Mouse (Mus musculus) ES-E14 (cell line): Measurements from ENCODE around the gene Peg3.

Source experiments
- MAFK ChIP-seq: IDR thresholded peaks from 2 replicates; pipeline ENCODE4 v1.6.1; 2014; ENCODE audit warnings: mild to moderate bottlenecking, low read depth, low read length, inconsistent platforms; ENCODE audit not compliant: insufficient read depth
- ZNF384 ChIP-seq: IDR thresholded peaks from 2 replicates; pipeline ENCODE4 v1.6.1; 2012; ENCODE audit warnings: low read depth, low read length, inconsistent platforms

DNA sequence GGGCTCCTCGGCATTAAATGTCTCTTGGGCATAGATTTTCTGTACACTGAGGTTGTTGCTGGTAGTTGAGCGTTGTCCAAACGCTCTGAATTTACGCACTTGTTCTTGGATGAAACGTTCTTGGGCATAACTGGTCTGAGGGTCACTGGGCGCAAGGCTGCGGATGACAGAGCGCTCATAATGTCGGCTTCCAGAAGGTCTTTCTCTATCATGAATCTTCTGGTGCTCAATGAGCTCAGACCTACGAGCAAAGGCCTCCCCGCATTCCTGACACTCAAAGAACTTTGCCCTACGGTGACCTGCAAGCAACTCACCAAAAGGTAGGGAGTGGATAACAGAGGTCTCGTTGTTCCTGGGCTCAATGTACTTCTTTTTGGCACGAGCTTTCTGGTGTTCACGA, 20.8 kb downstream of the Peg3 start:
- TF ChIP-seq ZNF384: no peak
- TF ChIP-seq MAFK: no peak
